Mouse (Mus musculus) bone marrow macrophage, adult 2 months (primary cell): ENCODE measurements around the gene Unc13d.

ENCODE experiments used
- CTCF ChIP-seq: IDR thresholded peaks from 2 replicates; pipeline ENCODE4 v1.5.1; 2012; ENCODE audit warnings: low read depth, mild to moderate bottlenecking, low read length, moderate library complexity
- POLR2A ChIP-seq: IDR thresholded peaks from 2 replicates; pipeline ENCODE4 v1.6.1; 2012; ENCODE audit warnings: mild to moderate bottlenecking, low read depth, low read length, borderline replicate concordance

GRCm38 (mm10) chr11:116028177-116028865 lies 49.4 kb downstream of the Unc13d start:
- no peak for TF ChIP-seq POLR2A
- no peak for TF ChIP-seq CTCF
